Mouse (Mus musculus) gastrocnemius, postnatal 36 days (tissue): ENCODE results near the gene Hecw2. TPM values are rescaled to one million over a fixed set of nuclear protein-coding genes. Genes with fewer than 3 reads are reported as not detected.

Experiments
- DNase-seq, 2 experiments: peaks; one replicate each; pipeline ENCODE4 v3.0.0; 2022
- intact Hi-C: fragments of 180-260 bp; cut with DNase I; formaldehyde crosslinking; loops from one replicate; pipeline ENCODE4 v1.15.1; 2025
- long read RNA-seq, 2 experiments: library from polyadenylated mRNA; stranded (forward); transcript quantifications; one replicate each; pipeline ENCODE4 v2.0.0; 2021
- total RNA-seq, 2 experiments: library from RNA; stranded (reverse); gene quantifications; 2 replicates each; pipeline ENCODE4 v1.2.3; 2021

The Hecw2 gene
- 1 to 10 TPM; 3.1 to 5.2 TPM for total RNA-seq
- long read RNA-seq, experiment 1, result 0 reads
- long read RNA-seq, experiment 2, result 0 reads

GRCm38 (mm10) chr1:54194954-54195305, at the start of gene Hecw2:
Gene Hecw2 (minus strand): TSS chr1:54195168.
- intact Hi-C loops, result no loop called here

GRCm38 (mm10) chr1:54242722-54243121, 47.8 kb upstream of the Hecw2 start:
- intact Hi-C loops, result no loop called here
- DNase-seq, result no peak

More at GRCm38 (mm10) chr1:54194954-54195305, at the start of gene Hecw2:
- DNase-seq, result peak; percentile 15 to 17

GRCm38 (mm10) chr1:54220273-54220672, 25.3 kb upstream of the Hecw2 start:
- DNase-seq, result no peak
- intact Hi-C loops, result no loop called here

GRCm38 (mm10) chr1:54194183-54194953, 600 bp downstream of the Hecw2 start:
- peak; percentile 7 to 37 for DNase-seq
- intact Hi-C loops, result no loop called here

GRCm38 (mm10) chr1:54193191-54193770, 1.7 kb downstream of the Hecw2 start:
- DNase-seq, result no peak
- intact Hi-C loops, result no loop called here

- intact Hi-C loops, result no loop called here
- DNase-seq, result no peak
These were observed 7.4 kb downstream of the Hecw2 start for GRCm38 (mm10) chr1:54187579-54187978.

GRCm38 (mm10) chr1:54186347-54186746, 8.6 kb downstream of the Hecw2 start:
- DNase-seq, result no peak
- intact Hi-C loops, result no loop called here

- intact Hi-C loops, result no loop called here
- no peak for DNase-seq
These were observed 14.3 kb downstream of the Hecw2 start for GRCm38 (mm10) chr1:54180663-54181062.

- intact Hi-C loops, result no loop called here
- DNase-seq, result no peak
These were observed 15.8 kb downstream of the Hecw2 start for GRCm38 (mm10) chr1:54179179-54179578.

GRCm38 (mm10) chr1:54176592-54176991, 18.4 kb downstream of the Hecw2 start:
- DNase-seq, result no peak
- intact Hi-C loops, result no loop called here

- DNase-seq, result no peak
- intact Hi-C loops, result no loop called here
These were observed 27.0 kb downstream of the Hecw2 start for GRCm38 (mm10) chr1:54168014-54168413.

- intact Hi-C loops, result no loop called here
- DNase-seq, result no peak
These were observed 35.4 kb downstream of the Hecw2 start for GRCm38 (mm10) chr1:54159531-54159930.

- intact Hi-C loops, result no loop called here
- no peak for DNase-seq
These were observed 41.7 kb downstream of the Hecw2 start for GRCm38 (mm10) chr1:54153216-54153786.

- intact Hi-C loops, result no loop called here
- DNase-seq, result no peak
These were observed 49.9 kb downstream of the Hecw2 start for GRCm38 (mm10) chr1:54145106-54145505.

- no peak for DNase-seq
- intact Hi-C loops, result no loop called here
These were observed 61.0 kb downstream of the Hecw2 start for GRCm38 (mm10) chr1:54133802-54134436.

- no peak for DNase-seq
- intact Hi-C loops, result no loop called here
These were observed 66.1 kb downstream of the Hecw2 start for GRCm38 (mm10) chr1:54128714-54129431.

GRCm38 (mm10) chr1:54126991-54127742, 67.8 kb downstream of the Hecw2 start:
- intact Hi-C loops, result no loop called here
- no peak for DNase-seq

- DNase-seq, result no peak
- intact Hi-C loops, result no loop called here
These were observed 72.4 kb downstream of the Hecw2 start for GRCm38 (mm10) chr1:54122551-54122950.

- DNase-seq, result no peak
- intact Hi-C loops, result no loop called here
These were observed 73.8 kb downstream of the Hecw2 start for GRCm38 (mm10) chr1:54121071-54121730.
